Mouse (Mus musculus): ENCODE measurements around the gene Sned1.

- TF ChIP-seq CTCF (IDR thresholded peaks at IDR 0.05; ENCODE audit: extremely low read depth, insufficient read length, insufficient replicate concordance, low read depth, low read length) (no peak), POLR2A (IDR thresholded peaks at IDR 0.05; ENCODE audit: low read depth, low read length) (no peak)
These were observed 70.1 kb downstream of the Sned1 start, which contains the start of gene Mterf4 for GRCm38 (mm10) chr1:93305581-93306337.
